Mouse (Mus musculus) heart, embryonic 10.5 days (tissue): ENCODE measurements around the gene Ncf1. TPM values are rescaled to one million over a fixed set of nuclear protein-coding genes. Genes with fewer than 3 reads are reported as not detected.

Experiments used
- DNase-seq: peaks from one replicate; pipeline ENCODE4 v3.0.0-alpha.2; 2017; ENCODE audit warnings: low spot score
- H3K27ac ChIP-seq: fragments of 300-500 bp; sonication (generic); 2 replicates; pipeline ENCODE4 v1.5.1; 2016; ENCODE audit warnings: mild to moderate bottlenecking
- H3K27me3 ChIP-seq: fragments of 300-500 bp; sonication (generic); 2 replicates; pipeline ENCODE4 v1.6.1; 2016; ENCODE audit warnings: mild to moderate bottlenecking; ENCODE audit not compliant: poor library complexity, insufficient read depth, severe bottlenecking
- H3K36me3 ChIP-seq: fragments of 300-500 bp; sonication (generic); 2 replicates; pipeline ENCODE4 v1.6.1; 2016; ENCODE audit warnings: mild to moderate bottlenecking, moderate library complexity
- H3K4me1 ChIP-seq: fragments of 300-500 bp; sonication (generic); 2 replicates; pipeline ENCODE4 v1.6.1; 2016; ENCODE audit warnings: mild to moderate bottlenecking
- H3K4me3 ChIP-seq: fragments of 300-500 bp; sonication (generic); 2 replicates; pipeline ENCODE4 v1.5.1; 2016; ENCODE audit warnings: mild to moderate bottlenecking, moderate library complexity
- H3K9me3 ChIP-seq: fragments of 300-500 bp; sonication (generic); 2 replicates; pipeline ENCODE4 v1.6.1; 2016; ENCODE audit warnings: mild to moderate bottlenecking, moderate library complexity
- WGBS: fragments of 180-500 bp; shearing (Covaris S2); methylation state at CpG from one replicate; pipeline ENCODE4 v1.1.7; 2016; 5-methylcytosine and 5-hydroxymethylcytosine counted together
- polyA plus RNA-seq: library from polyadenylated mRNA; unstranded; fragments of >200 nt; fragmentation: Nextera tagmentation; extraction: Ambion mirVana; gene quantifications from 2 replicates; pipeline ENCODE4 v1.2.1, GENCODE M21; 2016

The Ncf1 gene
- polyA plus RNA-seq, 1 experiment from 2014 or later: 2.2 TPM

DNA sequence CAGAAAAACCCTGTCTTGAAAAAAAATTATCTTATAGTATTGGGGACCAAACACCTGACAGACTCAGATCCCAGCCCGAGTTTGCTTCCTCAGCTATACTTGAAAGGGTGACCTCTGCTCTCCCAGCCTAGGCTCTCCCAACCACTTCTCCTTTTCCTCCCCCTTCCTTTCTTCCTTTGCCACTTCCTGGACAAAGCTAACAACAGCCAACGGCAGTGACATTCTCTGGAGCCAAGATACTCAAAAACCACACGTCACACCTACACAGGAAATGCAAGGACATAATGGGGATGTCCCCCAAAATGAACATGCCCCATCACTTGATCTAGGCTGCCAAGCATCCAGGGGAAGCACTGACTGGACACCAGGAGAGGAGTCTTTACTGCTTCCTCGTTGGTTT lies 29.0 kb upstream of the Ncf1 start:
- Histone ChIP-seq H3K36me3 (peaks cover 98% of the 10 kb centered on the region), H3K9me3 (no peaks in the 10 kb centered on the region), H3K27ac (no peak overlapping the region), H3K4me3 (no peak overlapping the region), H3K27me3 (no peaks in the 10 kb centered on the region), H3K4me1 (no peaks in the 10 kb centered on the region)
- 73% methylated on average over 4 of the region's 4 CpGs for WGBS
- DNase-seq: no peak

DNA sequence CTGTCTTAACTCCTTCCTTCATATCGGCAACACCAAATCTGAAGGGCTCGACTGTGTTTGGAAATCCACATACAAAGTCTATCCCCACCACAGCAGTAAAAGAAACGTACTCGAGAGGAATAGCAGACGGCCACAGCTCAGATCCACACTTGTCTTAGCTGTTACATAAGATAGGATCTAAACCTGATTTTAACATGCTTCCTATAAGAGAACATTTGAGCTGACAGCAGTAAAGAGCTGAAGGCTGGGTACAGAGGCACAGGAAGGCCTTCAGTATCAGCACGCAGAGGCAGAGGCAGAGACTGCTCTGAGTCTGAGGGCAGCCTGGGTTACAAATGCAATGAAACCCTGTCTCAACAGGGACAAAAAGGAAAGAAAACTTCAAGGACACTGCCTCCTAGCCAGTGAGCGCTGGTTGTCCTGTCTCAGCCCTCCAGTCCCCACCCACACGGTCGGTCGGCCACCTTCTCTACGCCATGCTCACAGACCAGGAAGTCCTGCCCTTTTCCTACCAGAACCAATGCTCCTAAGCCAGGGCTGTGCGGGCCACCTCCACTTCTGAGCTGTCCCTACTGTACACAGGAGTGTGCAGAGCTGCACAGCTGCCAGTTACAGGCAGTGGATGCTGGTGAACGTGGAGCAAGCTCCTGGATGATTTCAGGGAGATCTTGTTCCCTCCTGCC lies 28.1 kb upstream of the Ncf1 start:
- no peaks in the 10 kb centered on the region for H3K9me3 ChIP-seq
- no peaks in the 10 kb centered on the region for H3K27me3 ChIP-seq
- no peaks in the 10 kb centered on the region for H3K4me1 ChIP-seq
- no peak for DNase-seq
- H3K27ac ChIP-seq: no peak overlapping the region
- H3K36me3 ChIP-seq: peaks cover 98% of the 10 kb centered on the region
- H3K4me3 ChIP-seq: no peak overlapping the region
- WGBS: 88% methylated on average over 13 of the region's 13 CpGs

DNA sequence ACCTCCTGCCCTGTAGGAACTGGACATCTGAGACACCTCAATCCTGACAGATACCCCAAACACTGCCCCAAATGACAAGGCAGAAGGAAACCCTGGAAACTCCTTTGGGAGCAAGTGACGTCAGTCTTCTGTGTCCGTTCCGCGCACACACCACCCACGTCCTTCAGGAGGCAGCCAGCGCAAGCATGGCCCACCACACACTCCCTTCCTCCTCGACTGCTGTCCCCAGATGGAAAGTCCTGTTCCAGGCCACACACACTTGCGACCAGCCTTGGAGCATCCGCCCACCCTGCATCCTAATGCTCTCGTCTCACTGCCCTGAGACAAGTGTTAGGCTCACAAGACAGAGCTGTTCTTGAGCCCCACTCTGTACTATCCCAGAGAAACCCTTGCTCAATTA lies 25.9 kb upstream of the Ncf1 start:
- Histone ChIP-seq H3K4me1 (no peaks in the 10 kb centered on the region), H3K27me3 (no peaks in the 10 kb centered on the region), H3K36me3 (peaks cover 97% of the 10 kb centered on the region), H3K9me3 (no peaks in the 10 kb centered on the region), H3K27ac (no peak overlapping the region), H3K4me3 (no peak overlapping the region)
- no peak for DNase-seq
- 92% methylated on average over 10 of the region's 10 CpGs for WGBS

DNA sequence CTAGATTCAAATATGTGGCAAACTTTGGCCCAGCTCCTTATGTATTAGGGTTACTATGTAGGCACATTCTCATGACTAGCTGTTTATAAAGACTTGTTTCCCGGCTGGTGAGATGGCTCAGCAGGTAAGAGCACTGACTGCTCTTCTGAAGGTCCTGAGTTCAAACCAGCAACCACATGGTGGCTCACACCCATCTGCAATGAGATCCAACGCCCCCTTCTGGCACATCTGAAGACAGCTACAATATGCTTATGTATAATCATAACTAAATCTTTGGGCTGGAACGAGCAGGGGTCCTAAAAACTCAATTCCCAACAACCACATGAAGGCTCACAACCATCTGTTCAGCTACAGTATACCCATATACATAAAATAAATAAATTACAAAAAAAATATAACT lies 24.4 kb upstream of the Ncf1 start:
- WGBS: 70% methylated on average over 3 of the region's 3 CpGs

DNA sequence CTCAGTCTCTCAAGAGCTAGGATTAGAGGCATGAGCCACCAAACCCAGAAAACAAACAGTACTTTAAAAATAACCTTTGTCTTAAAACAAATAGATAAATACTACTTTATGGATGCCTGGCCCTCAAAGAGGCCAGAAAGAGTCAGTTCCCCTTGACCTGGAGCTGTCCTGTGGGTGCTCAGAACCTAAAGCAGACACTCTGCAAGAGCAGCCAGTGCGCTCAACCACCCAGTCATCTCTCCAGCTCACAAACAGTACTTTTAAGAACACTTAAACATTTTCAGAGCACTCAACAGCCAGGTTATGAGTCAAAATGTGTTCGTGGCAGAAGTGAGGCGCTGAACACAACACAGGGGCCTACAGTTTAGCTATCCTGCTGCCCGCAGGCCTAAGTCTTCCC lies 21.7 kb upstream of the Ncf1 start:
- no peak overlapping the region for H3K4me3 ChIP-seq
- no peaks in the 10 kb centered on the region for H3K9me3 ChIP-seq
- H3K27ac ChIP-seq: no peak overlapping the region
- H3K4me1 ChIP-seq: no peaks in the 10 kb centered on the region
- 98% methylated on average over 4 of the region's 4 CpGs for WGBS
- H3K27me3 ChIP-seq: no peaks in the 10 kb centered on the region
- no peak for DNase-seq
- peaks cover 98% of the 10 kb centered on the region for H3K36me3 ChIP-seq

More for the DNA sequence above, 24.4 kb upstream of the Ncf1 start:
- H3K9me3 ChIP-seq: no peaks in the 10 kb centered on the region
- H3K4me1 ChIP-seq: no peaks in the 10 kb centered on the region
- no peak overlapping the region for H3K27ac ChIP-seq
- H3K4me3 ChIP-seq: no peak overlapping the region
- peaks cover 96% of the 10 kb centered on the region for H3K36me3 ChIP-seq
- H3K27me3 ChIP-seq: no peaks in the 10 kb centered on the region
- no peak for DNase-seq

DNA sequence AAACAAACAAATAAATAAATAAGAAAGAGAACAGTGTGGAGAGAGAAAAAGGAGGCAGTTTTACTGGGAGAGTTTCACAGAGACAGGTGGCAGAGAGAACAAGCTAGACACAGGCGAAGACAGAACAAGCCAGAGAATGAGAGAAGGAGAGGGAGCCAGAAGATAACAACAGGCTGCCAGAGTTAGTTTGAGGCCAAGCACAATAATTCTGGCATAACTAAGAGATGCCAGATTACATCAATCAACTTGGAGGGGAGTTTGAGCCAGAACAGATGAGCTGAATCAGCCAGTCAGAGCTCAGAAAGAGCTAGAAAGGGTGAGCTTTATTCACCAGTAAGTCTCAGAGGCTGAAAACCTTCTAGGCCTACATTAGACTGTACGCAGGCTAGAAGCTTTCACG lies 21.2 kb upstream of the Ncf1 start:
- Histone ChIP-seq H3K4me3 (no peak overlapping the region), H3K9me3 (no peaks in the 10 kb centered on the region), H3K27ac (no peak overlapping the region), H3K4me1 (no peaks in the 10 kb centered on the region), H3K27me3 (no peaks in the 10 kb centered on the region), H3K36me3 (peaks cover 98% of the 10 kb centered on the region)
- WGBS: 92% methylated on average over 3 of the region's 3 CpGs
- no peak for DNase-seq

DNA sequence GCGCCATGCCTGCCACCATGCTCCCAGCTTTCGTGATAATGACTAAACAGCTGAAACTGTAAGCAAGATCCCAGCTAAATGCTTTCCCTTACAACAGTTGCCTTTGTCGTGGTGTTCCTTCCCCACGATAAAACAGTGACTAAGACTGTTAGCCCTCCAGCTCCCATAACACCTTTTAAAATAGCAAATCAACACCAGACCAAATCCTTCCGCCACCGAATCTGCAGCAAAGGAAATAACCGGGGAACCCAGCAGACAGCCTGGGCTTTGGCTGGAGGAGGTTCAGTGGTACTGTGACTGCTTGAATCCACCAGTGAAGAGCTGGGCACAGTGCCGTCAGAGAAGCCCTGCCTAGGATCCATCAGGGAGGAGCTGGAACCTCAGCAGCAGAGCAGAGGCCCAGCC lies 19.8 kb upstream of the Ncf1 start:
- Histone ChIP-seq H3K36me3 (peaks cover 98% of the 10 kb centered on the region), H3K4me3 (no peak overlapping the region), H3K4me1 (no peaks in the 10 kb centered on the region), H3K27ac (no peak overlapping the region), H3K9me3 (no peaks in the 10 kb centered on the region), H3K27me3 (no peaks in the 10 kb centered on the region)
- WGBS: 87% methylated on average over 8 of the region's 8 CpGs
- no peak for DNase-seq

DNA sequence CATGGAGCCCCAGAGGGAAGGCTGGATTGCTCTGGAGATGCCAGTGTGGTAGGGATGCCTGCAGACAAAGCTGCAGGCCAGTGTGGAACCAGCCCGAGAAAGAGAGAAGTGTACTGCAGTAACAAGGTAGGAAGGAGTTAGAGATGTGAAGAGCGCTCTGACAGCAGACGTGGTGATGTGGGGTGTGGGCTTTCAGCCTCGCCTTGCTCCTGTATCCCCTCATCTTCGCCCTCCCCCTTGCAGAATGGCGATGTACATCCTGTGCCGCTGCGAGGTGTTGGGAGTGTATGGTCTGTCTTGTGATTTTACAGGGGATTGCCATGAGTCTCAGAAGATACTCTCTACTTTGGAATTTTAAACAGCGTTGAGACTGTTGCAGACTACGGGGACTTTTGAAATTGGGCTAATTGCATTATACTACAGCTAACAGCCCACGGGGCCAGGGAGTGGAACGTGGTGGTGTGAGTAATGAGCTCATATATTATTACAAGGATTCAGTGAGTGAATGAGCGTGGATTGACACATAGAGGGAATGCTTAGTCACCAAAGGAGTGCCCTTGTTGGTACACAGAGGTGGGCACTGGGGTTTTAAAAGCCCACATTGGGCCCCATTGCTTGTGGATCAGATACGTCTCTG lies 19.3 kb upstream of the Ncf1 start:
- no peak overlapping the region for H3K4me3 ChIP-seq
- H3K27me3 ChIP-seq: no peaks in the 10 kb centered on the region
- no peaks in the 10 kb centered on the region for H3K4me1 ChIP-seq
- no peak overlapping the region for H3K27ac ChIP-seq
- no peak for DNase-seq
- H3K9me3 ChIP-seq: no peaks in the 10 kb centered on the region
- WGBS: 91% methylated on average over 14 of the region's 14 CpGs
- H3K36me3 ChIP-seq: peaks cover 98% of the 10 kb centered on the region

DNA sequence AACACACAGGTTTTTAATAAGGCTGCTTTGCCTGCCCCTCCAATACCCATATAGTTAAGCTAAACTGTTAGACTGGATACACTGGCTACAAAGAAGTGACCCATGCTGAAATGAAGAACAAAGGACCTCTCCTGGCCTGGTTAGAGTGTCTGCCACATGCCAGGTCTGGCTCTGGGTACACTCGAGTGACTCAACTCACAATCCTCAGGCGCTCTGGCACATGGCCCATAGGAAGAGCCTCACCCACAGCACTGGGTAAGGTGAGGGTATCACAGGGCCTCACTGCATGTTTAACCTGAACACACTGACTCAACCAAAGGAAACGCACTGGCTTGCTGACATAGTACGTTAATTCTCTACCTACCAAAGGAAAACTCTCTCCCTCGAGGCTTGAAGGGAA lies 16.7 kb upstream of the Ncf1 start:
- WGBS: 94% methylated on average over 5 of the region's 5 CpGs
- no peak overlapping the region for H3K27ac ChIP-seq
- H3K9me3 ChIP-seq: no peaks in the 10 kb centered on the region
- DNase-seq: no peak
- H3K36me3 ChIP-seq: peaks cover 98% of the 10 kb centered on the region
- no peaks in the 10 kb centered on the region for H3K27me3 ChIP-seq
- H3K4me1 ChIP-seq: no peaks in the 10 kb centered on the region
- no peak overlapping the region for H3K4me3 ChIP-seq

DNA sequence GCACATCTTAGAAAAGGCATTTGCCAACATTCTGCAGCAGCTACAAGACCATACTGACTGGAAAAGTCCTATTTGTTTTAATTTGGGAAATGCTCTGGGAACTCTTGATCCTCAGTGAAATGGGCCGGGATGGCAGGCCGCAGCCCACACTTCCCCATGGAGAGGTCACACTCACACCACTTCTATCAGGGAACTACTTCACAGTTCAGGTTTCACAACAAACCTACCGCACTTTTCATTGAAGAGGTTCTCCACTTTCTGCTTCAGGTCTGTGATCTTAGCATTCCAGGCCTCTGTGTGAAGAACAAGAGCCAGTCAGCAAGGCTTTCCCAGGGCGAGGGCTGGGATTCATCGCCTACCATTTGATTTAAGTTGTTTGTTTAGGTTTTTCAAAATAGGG lies 15.5 kb upstream of the Ncf1 start:
- no peak for DNase-seq
- no peaks in the 10 kb centered on the region for H3K27me3 ChIP-seq
- no peaks in the 10 kb centered on the region for H3K4me1 ChIP-seq
- no peak overlapping the region for H3K27ac ChIP-seq
- H3K4me3 ChIP-seq: no peak overlapping the region
- H3K36me3 ChIP-seq: peaks cover 100% of the 10 kb centered on the region
- no peaks in the 10 kb centered on the region for H3K9me3 ChIP-seq
- 92% methylated on average over 5 of the region's 5 CpGs for WGBS

DNA sequence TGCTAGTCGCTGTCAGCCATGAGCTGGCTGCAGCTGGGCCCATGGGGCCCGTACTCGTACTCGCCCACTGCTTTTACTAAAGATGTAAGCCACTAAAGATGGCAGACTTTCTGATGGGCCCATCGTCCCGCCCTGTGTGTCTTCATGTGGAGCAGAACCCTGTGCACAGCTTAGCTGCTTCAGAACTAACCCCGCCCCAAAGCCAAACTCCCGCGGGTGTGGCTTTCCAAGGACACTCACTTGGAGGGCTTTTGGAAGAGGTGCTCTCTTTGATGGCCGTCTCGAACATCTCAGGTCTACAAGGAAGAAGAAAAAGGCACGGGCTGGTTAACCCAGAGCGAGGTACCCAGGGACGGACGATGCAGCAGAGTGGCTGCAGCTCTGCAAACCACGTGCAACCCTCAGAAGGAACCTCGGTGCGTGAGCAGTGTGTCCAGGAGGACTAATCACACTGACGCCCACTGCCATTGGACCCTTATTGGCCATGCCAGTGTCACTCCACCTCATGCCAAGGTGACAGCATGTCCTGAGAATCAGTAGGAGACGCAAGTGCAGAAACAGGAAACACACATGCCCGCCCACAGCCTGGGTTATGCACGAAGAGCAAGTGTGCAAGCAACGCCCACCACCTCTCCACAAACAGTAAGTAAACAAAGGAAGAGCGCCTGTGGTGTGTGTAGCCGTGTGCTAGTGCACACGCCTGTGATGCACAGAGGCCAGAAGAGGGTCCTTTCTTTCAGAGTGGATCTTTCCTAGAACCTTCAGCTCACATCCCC lies 14.4 kb upstream of the Ncf1 start:
- Histone ChIP-seq H3K36me3 (peaks cover 100% of the 10 kb centered on the region), H3K9me3 (no peaks in the 10 kb centered on the region), H3K4me1 (no peaks in the 10 kb centered on the region), H3K27ac (no peak overlapping the region), H3K4me3 (no peak overlapping the region), H3K27me3 (no peaks in the 10 kb centered on the region)
- DNase-seq: no peak
- 93% methylated on average over 26 of the region's 26 CpGs for WGBS

DNA sequence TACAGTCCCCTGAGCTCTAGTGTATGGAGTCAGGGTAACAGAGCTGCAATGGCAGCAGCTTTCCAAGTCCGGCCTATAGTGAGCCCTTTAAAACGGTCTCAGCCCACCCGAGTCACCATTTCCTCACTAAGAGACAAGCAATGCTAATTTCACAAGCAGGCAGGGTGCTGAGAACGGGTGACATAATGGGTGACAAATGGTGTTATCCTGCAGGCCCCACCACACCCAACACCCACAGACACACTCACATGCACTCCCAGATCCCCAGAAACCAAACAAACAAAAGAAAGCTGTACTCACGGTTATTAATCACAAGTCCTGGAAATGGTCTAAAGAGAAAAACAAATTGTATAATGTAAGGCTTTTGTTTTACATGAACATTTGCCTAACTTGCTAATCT lies 12.4 kb upstream of the Ncf1 start:
- Histone ChIP-seq H3K9me3 (no peaks in the 10 kb centered on the region), H3K4me3 (no peak overlapping the region), H3K36me3 (peaks cover 100% of the 10 kb centered on the region), H3K4me1 (no peaks in the 10 kb centered on the region), H3K27ac (no peak overlapping the region), H3K27me3 (no peaks in the 10 kb centered on the region)
- no peak for DNase-seq
- 85% methylated on average over 5 of the region's 5 CpGs for WGBS

DNA sequence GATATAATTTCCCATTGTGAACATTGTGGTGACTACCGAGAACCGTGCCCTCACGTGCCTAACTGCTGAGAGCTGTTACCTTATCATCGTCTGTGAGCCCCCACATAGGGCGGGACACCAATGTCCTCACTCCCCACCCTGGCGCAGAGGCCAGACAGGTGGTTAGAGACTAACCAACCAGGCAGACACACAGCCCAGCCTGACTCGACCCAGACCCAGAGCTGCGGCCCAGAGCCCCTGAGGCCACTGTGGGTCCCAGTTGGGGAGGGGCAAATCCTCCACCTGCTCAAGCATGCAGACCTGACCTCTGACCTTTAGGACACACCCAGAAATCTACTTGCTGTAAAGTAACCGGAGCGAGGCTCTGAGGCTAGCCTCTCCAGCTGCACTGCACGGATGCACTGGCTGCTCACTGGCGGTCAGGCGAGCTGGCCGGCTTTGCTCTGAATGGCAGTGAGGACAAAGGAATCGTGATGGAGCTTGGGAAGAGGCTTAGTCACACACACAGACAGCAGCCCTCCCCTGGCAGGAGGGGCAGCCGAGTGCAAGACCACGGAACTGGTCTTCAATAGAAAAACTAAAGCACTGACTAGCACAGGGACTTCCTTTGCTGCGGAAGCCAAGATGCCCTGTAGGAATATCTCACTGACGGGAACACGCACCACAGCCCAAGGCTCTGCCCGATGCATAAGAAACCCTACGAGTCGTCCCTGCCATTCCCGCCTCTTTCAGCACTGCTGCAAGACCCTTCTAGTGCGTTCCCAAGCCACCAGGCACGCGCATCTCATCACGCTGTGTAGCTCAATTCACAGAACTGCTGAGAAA lies 8.7 kb upstream of the Ncf1 start:
- H3K9me3 ChIP-seq: no peaks in the 10 kb centered on the region
- peaks cover 33% of the 10 kb centered on the region for H3K4me1 ChIP-seq
- no peak overlapping the region for H3K4me3 ChIP-seq
- H3K27ac ChIP-seq: no peak overlapping the region
- no peaks in the 10 kb centered on the region for H3K27me3 ChIP-seq
- WGBS: 91% methylated on average over 28 of the region's 28 CpGs
- no peak for DNase-seq
- H3K36me3 ChIP-seq: peaks cover 82% of the 10 kb centered on the region
